Mouse (Mus musculus): ENCODE measurements around the gene Ing4. TPM values are rescaled to one million over a fixed set of nuclear protein-coding genes. Genes with fewer than 3 reads are reported as not detected.
"Not testable (repeated sequence)": the region's sequence is repeated elsewhere in the genome, so short reads cannot be mapped to it uniquely, and the experiment has no call there.

The Ing4 gene
- polyA plus RNA-seq, 1 experiment from 2014 or later = 24.3 TPM

DNA sequence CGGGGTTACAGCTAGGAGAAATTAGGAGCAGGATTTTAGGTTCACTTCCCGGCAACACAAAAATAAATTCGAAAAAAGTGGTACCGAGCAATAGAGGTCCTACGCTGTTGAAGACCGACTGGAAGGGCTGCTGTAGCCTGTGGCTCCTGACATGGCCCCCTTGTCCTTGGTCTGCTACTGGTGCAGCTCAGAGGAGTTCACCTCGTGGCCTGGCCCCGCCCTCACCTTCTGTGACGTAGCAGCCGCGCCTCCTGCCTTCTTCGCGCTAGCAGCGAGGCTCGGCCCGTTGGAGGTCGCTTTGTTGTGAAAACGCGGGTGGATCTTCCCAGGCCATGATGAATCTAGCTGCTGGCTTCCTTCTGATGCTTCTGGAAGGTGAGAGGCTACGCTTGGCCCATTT, 10.1 kb downstream of the Ing4 start, which contains the start of gene Acrbp:
TSS of gene Acrbp (plus strand) at position 12 of the 400 bp plus-strand sequence.
- no peak within 1 kb of the TSS for H3K27ac ChIP-seq (ENCODE audit: low read depth)
- no peaks in the 10 kb centered on the region for H3K9me3 ChIP-seq (ENCODE audit: low read length)
- ATAC-seq (no peak), DNase-seq (no peak)
- no peaks in the 10 kb centered on the region for H3K4me1 ChIP-seq (ENCODE audit: insufficient read depth)
- no peak within 1 kb of the TSS for H3K4me3 ChIP-seq (ENCODE audit: low read depth, low read length)
- H3K4me2 ChIP-seq (ENCODE audit: low read depth, low read length) = no peak within 1 kb of the TSS
- no peak for TF ChIP-seq CTCF (IDR thresholded peaks at IDR 0.05; ENCODE audit: low read depth)
- TF ChIP-seq EP300 (IDR thresholded peaks at IDR 0.05; ENCODE audit: low read depth) = no peak
- no peak within 1 kb of the TSS for H3K9ac ChIP-seq (replicated peaks)
- peaks cover 64% of the 10 kb centered on the region for H3K36me3 ChIP-seq (replicated peaks; ENCODE audit: insufficient read depth, low read length)
- no peaks in the 10 kb centered on the region for H3K27me3 ChIP-seq (ENCODE audit: insufficient read depth, low read length)
- 66% methylated on average over 20 of the region's 20 CpGs for WGBS (ENCODE audit: insufficient replicate concordance)

DNA sequence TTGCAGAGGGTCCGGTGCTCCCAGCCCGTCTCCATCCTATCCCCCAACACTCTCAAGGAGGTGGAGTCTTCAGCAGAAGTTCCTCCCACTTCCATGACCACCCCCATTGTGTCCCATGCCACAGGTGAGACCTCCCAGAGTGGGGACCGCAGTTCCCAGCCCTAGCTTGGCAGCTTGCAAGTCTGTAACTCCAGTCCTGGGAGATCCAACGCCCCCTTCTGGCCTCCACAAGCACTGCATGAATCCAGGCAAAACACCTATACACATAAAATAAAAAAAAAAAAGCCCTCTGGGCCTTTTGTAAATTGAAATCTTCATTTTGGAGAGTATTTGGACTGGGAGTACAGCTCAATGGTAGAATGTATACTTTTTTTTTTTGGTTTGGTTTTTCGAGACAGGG, 11.7 kb downstream of the Ing4 start:
- H3K4me3 ChIP-seq (ENCODE audit: low read depth, low read length) = no peak overlapping the region
- DNase-seq = no peak
- WGBS (ENCODE audit: insufficient replicate concordance) = 76% methylated on average over 5 of the region's 5 CpGs
- no peaks in the 10 kb centered on the region for H3K4me1 ChIP-seq (ENCODE audit: insufficient read depth)
- H3K4me2 ChIP-seq (ENCODE audit: low read depth, low read length) = no peak overlapping the region
- no peaks in the 10 kb centered on the region for H3K9me3 ChIP-seq (ENCODE audit: low read length)
- no peak overlapping the region for H3K9ac ChIP-seq (replicated peaks)
- no peak overlapping the region for H3K27ac ChIP-seq (ENCODE audit: low read depth)
- H3K36me3 ChIP-seq (replicated peaks; ENCODE audit: insufficient read depth, low read length) = peaks cover 56% of the 10 kb centered on the region
- TF ChIP-seq CTCF (IDR thresholded peaks at IDR 0.05; ENCODE audit: low read depth) (peak; percentile 52), EP300 (IDR thresholded peaks at IDR 0.05; ENCODE audit: low read depth) (no peak)
- no peaks in the 10 kb centered on the region for H3K27me3 ChIP-seq (ENCODE audit: insufficient read depth, low read length)
- ATAC-seq = no peak

- no peak overlapping the region for H3K4me2 ChIP-seq (ENCODE audit: low read depth, low read length)
- ATAC-seq = no peak
These were observed 21.9 kb downstream of the Ing4 start for GRCm38 (mm10) chr6:125061493-125061892.

DNA sequence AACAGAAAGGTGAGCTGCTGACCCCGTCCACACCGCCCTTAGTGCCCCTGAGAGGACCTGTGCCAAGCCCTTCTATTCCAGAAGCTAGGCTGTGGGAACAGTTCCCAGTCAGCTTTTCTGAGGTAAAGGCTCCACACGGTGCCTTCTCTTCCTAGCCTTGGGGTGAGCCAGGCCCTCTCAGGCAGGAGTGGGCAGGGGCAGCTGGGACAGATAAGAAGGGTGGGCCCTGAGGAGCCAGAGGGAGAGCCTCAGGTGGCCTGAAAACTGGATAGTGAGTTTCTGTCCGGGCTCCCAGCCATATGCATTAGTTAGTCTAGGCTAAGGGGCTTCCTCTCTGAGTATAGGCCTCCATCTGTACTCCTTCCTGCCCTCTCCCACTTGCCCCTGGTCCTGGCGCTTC, 23.0 kb downstream of the Ing4 start:
- H3K27me3 ChIP-seq (ENCODE audit: insufficient read depth, low read length) = 0 out of 2 replicates have a peak, but pooled peaks cover 4% of the 10 kb centered on the region
- WGBS (ENCODE audit: insufficient replicate concordance) = 66% methylated on average over 5 of the region's 5 CpGs
- no peak for ATAC-seq
- no peak overlapping the region; the same call in 1 of the 2 replicates for H3K9ac ChIP-seq (replicated peaks)
- no peaks in the 10 kb centered on the region for H3K9me3 ChIP-seq (ENCODE audit: low read length)
- H3K4me3 ChIP-seq (ENCODE audit: low read depth, low read length) = no peak overlapping the region
- no peak for DNase-seq
- no peak overlapping the region for H3K27ac ChIP-seq (ENCODE audit: low read depth)
- TF ChIP-seq EP300 (IDR thresholded peaks at IDR 0.05; ENCODE audit: low read depth) (no peak), CTCF (IDR thresholded peaks at IDR 0.05; ENCODE audit: low read depth) (no peak)
- no peaks in the 10 kb centered on the region for H3K36me3 ChIP-seq (replicated peaks; ENCODE audit: insufficient read depth, low read length)
- no peaks in the 10 kb centered on the region for H3K4me1 ChIP-seq (ENCODE audit: insufficient read depth)
- H3K4me2 ChIP-seq (ENCODE audit: low read depth, low read length) = no peak overlapping the region

More at GRCm38 (mm10) chr6:125061493-125061892, 21.9 kb downstream of the Ing4 start:
- Histone ChIP-seq H3K36me3 (replicated peaks; ENCODE audit: insufficient read depth, low read length) (no peaks in the 10 kb centered on the region), H3K27ac (ENCODE audit: low read depth) (no peak overlapping the region), H3K27me3 (ENCODE audit: insufficient read depth, low read length) (0 out of 2 replicates have a peak, but pooled peaks cover 4% of the 10 kb centered on the region), H3K9ac (replicated peaks) (no peak overlapping the region), H3K9me3 (ENCODE audit: low read length) (no peaks in the 10 kb centered on the region), H3K4me3 (ENCODE audit: low read depth, low read length) (no peak overlapping the region), H3K4me1 (ENCODE audit: insufficient read depth) (no peaks in the 10 kb centered on the region)
- TF ChIP-seq CTCF (IDR thresholded peaks at IDR 0.05; ENCODE audit: low read depth) (no peak), EP300 (IDR thresholded peaks at IDR 0.05; ENCODE audit: low read depth) (no peak)
- WGBS (ENCODE audit: insufficient replicate concordance) = 54% methylated on average over 6 of the region's 6 CpGs
- DNase-seq = no peak

DNA sequence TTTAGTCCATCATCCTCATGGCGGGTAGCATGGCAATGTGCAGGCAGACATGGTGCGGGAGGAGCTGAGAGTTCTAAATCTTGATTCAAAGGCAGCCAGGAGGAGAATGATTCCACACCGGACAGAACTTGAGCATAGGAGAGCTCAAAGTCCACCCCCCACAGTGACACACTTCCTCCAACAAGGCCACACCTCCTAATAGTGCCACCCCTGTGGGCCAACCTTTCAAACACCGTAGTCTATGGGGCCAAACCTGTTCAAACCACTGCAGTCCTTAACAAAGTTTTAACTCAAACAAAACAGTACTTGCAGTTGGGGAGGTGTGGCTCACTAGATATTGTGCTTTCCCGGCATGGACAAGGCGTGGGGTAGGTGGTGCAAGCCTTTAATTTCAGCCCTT, 24.3 kb downstream of the Ing4 start:
- TF ChIP-seq CTCF (IDR thresholded peaks at IDR 0.05; ENCODE audit: low read depth) = no peak
- TF ChIP-seq EP300 (IDR thresholded peaks at IDR 0.05; ENCODE audit: low read depth) = no peak
- Histone ChIP-seq H3K9me3 (ENCODE audit: low read length) (no peaks in the 10 kb centered on the region), H3K9ac (replicated peaks) (no peak overlapping the region), H3K27ac (ENCODE audit: low read depth) (no peak overlapping the region), H3K4me2 (ENCODE audit: low read depth, low read length) (no peak overlapping the region), H3K36me3 (replicated peaks; ENCODE audit: insufficient read depth, low read length) (no peaks in the 10 kb centered on the region), H3K27me3 (ENCODE audit: insufficient read depth, low read length) (0 out of 2 replicates have a peak, but pooled peaks cover 4% of the 10 kb centered on the region), H3K4me1 (ENCODE audit: insufficient read depth) (peaks cover 4% of the 10 kb centered on the region; the same call in 1 of the 2 replicates), H3K4me3 (ENCODE audit: low read depth, low read length) (no peak overlapping the region)
- 73% methylated on average over 6 of the region's 6 CpGs for WGBS (ENCODE audit: insufficient replicate concordance)
- DNase-seq (no peak), ATAC-seq (no peak)

DNA sequence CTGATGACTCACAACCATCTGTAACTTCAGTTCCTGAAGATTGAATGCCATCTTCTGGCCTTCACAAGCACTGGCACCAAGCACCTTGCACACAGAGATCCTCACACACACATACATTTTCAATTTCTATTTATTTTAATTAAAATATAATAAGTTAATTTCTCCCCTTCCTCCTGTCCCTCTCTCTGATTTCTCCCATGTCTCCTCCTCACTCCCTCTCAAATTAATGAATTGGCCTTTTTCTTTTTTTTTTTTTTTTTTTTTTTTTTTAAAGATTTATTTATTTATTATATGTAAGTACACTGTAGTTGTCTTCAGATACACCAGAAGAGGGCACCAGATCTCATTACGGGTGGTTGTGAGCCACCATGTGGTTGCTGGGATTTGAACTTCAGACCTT, 25.7 kb downstream of the Ing4 start:
- not testable (repeated sequence) for H3K9ac ChIP-seq (replicated peaks); H3K27ac ChIP-seq (ENCODE audit: low read depth); H3K27me3 ChIP-seq (ENCODE audit: insufficient read depth, low read length); H3K9me3 ChIP-seq (ENCODE audit: low read length); H3K4me3 ChIP-seq (ENCODE audit: low read depth, low read length); H3K4me2 ChIP-seq (ENCODE audit: low read depth, low read length); H3K4me1 ChIP-seq (ENCODE audit: insufficient read depth); ATAC-seq; DNase-seq; H3K36me3 ChIP-seq (replicated peaks; ENCODE audit: insufficient read depth, low read length)
- no CpG with 5 or more reads among the region's 1 CpGs for WGBS (ENCODE audit: insufficient replicate concordance)

DNA sequence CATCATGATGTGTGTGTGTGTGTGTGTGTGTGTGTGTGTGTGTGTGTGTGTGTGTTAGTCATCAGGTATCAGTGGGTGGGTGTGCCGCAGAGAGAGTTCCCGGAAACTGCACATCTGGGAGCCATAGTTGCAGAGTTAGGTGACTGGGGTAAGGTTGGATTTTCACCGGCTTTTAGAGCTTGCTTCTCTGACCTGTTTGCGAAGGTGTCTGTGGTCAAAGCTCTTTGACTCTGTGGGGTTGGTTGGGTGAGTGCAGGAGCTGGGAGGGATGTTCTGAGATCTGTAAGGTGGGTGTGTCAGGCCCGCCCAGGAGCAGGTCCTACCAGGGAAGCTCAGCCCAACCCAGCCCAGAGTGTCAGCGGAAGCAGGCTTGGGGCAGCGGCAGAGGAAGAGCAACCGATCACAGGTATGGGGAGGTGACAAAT, 28.0 kb downstream of the Ing4 start, which contains the start of gene Lpar5:
TSS of gene Lpar5 (plus strand) at position 350 of the 425 bp plus-strand sequence.
- H3K4me2 ChIP-seq (ENCODE audit: low read depth, low read length) = no peak within 1 kb of the TSS
- ATAC-seq (no peak), DNase-seq (no peak)
- no peaks in the 10 kb centered on the region for H3K36me3 ChIP-seq (replicated peaks; ENCODE audit: insufficient read depth, low read length)
- H3K4me1 ChIP-seq (ENCODE audit: insufficient read depth) = peaks cover 21% of the 10 kb centered on the region
- no peak within 1 kb of the TSS for H3K4me3 ChIP-seq (ENCODE audit: low read depth, low read length)
- no peak within 1 kb of the TSS for H3K27ac ChIP-seq (ENCODE audit: low read depth)
- no peak for TF ChIP-seq EP300 (IDR thresholded peaks at IDR 0.05; ENCODE audit: low read depth)
- no peak for TF ChIP-seq CTCF (IDR thresholded peaks at IDR 0.05; ENCODE audit: low read depth)
- 53% methylated on average over 8 of the region's 8 CpGs for WGBS (ENCODE audit: insufficient replicate concordance)
- no peak within 1 kb of the TSS for H3K9ac ChIP-seq (replicated peaks)
- no peaks in the 10 kb centered on the region for H3K9me3 ChIP-seq (ENCODE audit: low read length)
- H3K27me3 ChIP-seq (ENCODE audit: insufficient read depth, low read length) = no peaks in the 10 kb centered on the region

Measured in liver, postnatal 0 days (tissue).